Mouse (Mus musculus): ENCODE results near the gene Psmf1. TPM values are rescaled to one million over a fixed set of nuclear protein-coding genes. Genes with fewer than 3 reads are reported as not detected.

The Psmf1 gene
- total and polyA plus RNA-seq, 3 experiments = 26.8 to 62.0 (median 54.8) TPM

GRCm38 (mm10) chr2:151751330-151751729 lies 7.3 kb upstream of the Psmf1 start:
- ATAC-seq (ENCODE audit: extremely low read depth, insufficient number of reproducible peaks, low FRiP score, poor library complexity, severe bottlenecking) = no peak
- Histone ChIP-seq H3K4me3 (ENCODE audit: low read depth, low read length) (no peak overlapping the region), H3K27me3 (ENCODE audit: insufficient read depth, low read length) (peaks cover 26% of the 10 kb centered on the region), H3K36me3 (replicated peaks) (no peaks in the 10 kb centered on the region), H3K9me3 (replicated peaks) (no peaks in the 10 kb centered on the region), H3K4me1 (ENCODE audit: insufficient read depth, low read depth, low read length) (peaks cover 3% of the 10 kb centered on the region; the same call in 1 of the 2 replicates)
- DNase-seq (ENCODE audit: low spot score) = no peak
- no peak for TF ChIP-seq POLR2AphosphoS5 (IDR thresholded peaks at IDR 0.05; ENCODE audit: insufficient replicate concordance, low read depth, low read length)
- TF ChIP-seq TAL1 (conservative IDR thresholded peaks at IDR 0.05; ENCODE audit: low read depth, low read length) = no peak

- ATAC-seq (ENCODE audit: extremely low read depth, insufficient number of reproducible peaks, low FRiP score, poor library complexity, severe bottlenecking) (peak; percentile 54), DNase-seq (ENCODE audit: low spot score) (peak; percentile 53)
- H3K27me3 ChIP-seq (ENCODE audit: insufficient read depth, low read length) = peaks cover 26% of the 10 kb centered on the region
- H3K4me1 ChIP-seq (ENCODE audit: insufficient read depth, low read depth, low read length) = peaks cover 3% of the 10 kb centered on the region; the same call in 1 of the 2 replicates
- H3K4me3 ChIP-seq (ENCODE audit: low read depth, low read length) = no peak overlapping the region
- TF ChIP-seq TAL1 (conservative IDR thresholded peaks at IDR 0.05; ENCODE audit: low read depth, low read length) (no peak), CTCF (IDR thresholded peaks at IDR 0.05; ENCODE audit: low read depth, low read length) (peak; percentile 77)
- no peaks in the 10 kb centered on the region for H3K36me3 ChIP-seq (replicated peaks)
- no peaks in the 10 kb centered on the region for H3K9me3 ChIP-seq (replicated peaks)
Measured at GRCm38 (mm10) chr2:151747847-151748705, 4.1 kb upstream of the Psmf1 start.

DNA sequence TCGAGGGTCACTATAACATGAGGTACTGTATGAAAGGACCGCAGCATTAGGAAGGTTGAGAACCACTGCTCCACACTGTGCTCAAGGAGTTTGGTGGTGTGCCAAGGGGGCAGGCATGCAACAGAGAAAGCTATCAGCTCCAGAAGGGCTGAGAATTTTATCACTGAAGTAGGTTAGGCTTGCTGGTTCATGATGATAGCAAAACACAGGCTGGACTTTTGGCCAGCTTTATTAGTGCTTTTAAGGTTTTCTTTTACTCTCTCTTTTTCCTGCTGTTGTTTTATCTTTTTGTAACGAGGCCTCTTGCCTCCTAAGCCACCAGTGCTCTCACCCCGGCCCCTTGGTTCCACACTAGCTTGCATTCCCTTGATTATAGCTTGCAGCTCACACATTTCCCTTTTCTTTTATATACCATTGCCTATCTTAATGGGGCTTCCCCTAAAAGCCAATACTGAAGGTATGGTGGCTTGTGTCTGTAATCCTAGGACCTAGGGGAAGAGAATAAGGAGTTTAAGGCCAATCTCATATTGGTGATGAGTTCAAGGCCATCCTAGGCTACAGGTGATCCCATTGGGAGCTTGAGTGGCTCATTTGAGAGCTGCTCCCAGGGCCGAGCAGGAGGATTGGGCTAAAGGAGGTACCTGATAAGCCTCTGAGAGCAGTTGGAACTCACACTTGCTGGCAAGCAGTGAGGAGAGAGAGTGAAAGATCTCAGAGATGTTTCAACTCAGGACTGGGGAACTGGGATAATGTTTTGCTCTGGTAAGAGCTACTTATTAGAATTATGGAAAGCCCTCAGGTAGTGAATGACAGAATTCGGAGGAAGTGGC lies 921 bp downstream of the Psmf1 start:
- ATAC-seq (ENCODE audit: extremely low read depth, insufficient number of reproducible peaks, low FRiP score, poor library complexity, severe bottlenecking) (no peak), DNase-seq (ENCODE audit: low spot score) (no peak)
- peaks cover 9% of the 10 kb centered on the region; the same call in 1 of the 2 replicates for H3K27me3 ChIP-seq (ENCODE audit: insufficient read depth, low read length)
- H3K9me3 ChIP-seq (replicated peaks) = no peaks in the 10 kb centered on the region
- no peak overlapping the region for H3K4me3 ChIP-seq (ENCODE audit: low read depth, low read length)
- no peak for TF ChIP-seq CTCF (IDR thresholded peaks at IDR 0.05; ENCODE audit: low read depth, low read length)
- TF ChIP-seq GATA2 (IDR thresholded peaks at IDR 0.05; ENCODE audit: borderline replicate concordance, low read depth, low read length) = no peak
- no peak for TF ChIP-seq POLR2AphosphoS5 (IDR thresholded peaks at IDR 0.05; ENCODE audit: insufficient replicate concordance, low read depth, low read length)
- TF ChIP-seq GATA1 (IDR thresholded peaks at IDR 0.05; ENCODE audit: borderline replicate concordance, low read length) = no peak
- TF ChIP-seq TAL1 (conservative IDR thresholded peaks at IDR 0.05; ENCODE audit: low read depth, low read length) = no peak
- peaks cover 14% of the 10 kb centered on the region for H3K36me3 ChIP-seq (replicated peaks)
- peaks cover 35% of the 10 kb centered on the region for H3K4me1 ChIP-seq (ENCODE audit: insufficient read depth, low read depth, low read length)

DNA sequence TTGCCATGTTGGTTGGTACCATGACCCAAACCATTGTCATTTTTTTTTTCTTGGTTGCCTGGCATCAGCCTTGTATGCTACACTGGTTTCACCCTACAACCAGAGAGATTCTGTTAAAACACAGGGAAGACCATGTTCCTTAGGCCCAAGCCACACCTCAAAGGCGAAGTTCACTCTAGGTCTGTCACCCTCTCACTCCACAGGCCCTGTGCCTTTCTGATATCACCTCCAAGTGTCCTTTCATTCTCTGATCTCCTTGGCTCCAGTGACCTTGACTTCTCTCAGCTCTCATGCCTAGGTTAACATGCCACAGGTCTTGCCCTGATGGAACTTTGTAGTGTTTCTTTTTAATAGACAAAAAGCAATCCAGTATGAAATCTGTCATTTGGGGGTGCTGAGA lies 1.9 kb downstream of the Psmf1 start:
- no peak for DNase-seq (ENCODE audit: low spot score)
- Histone ChIP-seq H3K27me3 (ENCODE audit: insufficient read depth, low read length) (peaks cover 2% of the 10 kb centered on the region; the same call in 1 of the 2 replicates), H3K4me1 (ENCODE audit: insufficient read depth, low read depth, low read length) (peaks cover 35% of the 10 kb centered on the region), H3K4me3 (ENCODE audit: low read depth, low read length) (no peak overlapping the region), H3K9me3 (replicated peaks) (no peaks in the 10 kb centered on the region), H3K36me3 (replicated peaks) (peaks cover 19% of the 10 kb centered on the region)
- no peak for ATAC-seq (ENCODE audit: extremely low read depth, insufficient number of reproducible peaks, low FRiP score, poor library complexity, severe bottlenecking)
- TF ChIP-seq TAL1 (conservative IDR thresholded peaks at IDR 0.05; ENCODE audit: low read depth, low read length) = no peak

DNA sequence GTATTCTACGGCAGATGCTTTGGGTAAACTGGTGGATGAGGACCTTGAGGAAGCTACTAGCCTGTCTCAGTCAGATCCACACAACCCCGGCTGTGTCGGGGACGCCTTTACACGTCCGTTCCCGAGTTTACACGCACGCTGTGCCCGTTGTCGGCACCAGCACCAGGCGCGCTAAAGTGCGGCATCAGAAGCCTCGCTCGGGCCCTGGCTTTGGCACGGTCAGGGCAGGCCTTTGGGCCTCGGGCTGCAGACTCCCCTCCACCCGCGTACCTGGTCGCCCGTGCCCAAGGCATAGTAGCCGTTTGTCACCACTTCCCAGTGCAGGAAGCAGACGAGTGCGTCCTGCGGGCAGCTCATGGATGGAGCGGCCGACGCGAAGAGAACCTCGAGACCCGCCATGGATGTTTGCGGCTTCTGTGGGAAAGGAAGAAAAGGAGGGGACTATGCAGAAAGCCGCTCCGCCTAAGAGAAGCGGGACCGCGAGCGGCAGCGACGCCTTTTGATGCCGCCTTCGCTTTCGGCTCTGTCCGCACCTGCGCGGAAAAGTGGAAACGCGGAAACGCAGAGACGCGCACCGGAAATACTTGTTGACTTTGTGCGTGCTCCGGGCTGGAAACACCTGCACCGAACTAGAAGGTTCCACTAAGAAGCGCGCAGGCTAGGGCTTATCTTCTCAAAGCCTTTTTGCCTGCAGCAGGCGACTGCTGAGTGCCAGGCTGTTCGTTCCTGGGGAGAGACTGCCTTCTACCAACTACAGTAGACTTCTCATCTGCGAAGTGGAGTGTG lies 3.1 kb downstream of the Psmf1 start:
- ATAC-seq (ENCODE audit: extremely low read depth, insufficient number of reproducible peaks, low FRiP score, poor library complexity, severe bottlenecking) (peak; percentile 82), DNase-seq (ENCODE audit: low spot score) (peak; percentile 36)
- H3K9me3 ChIP-seq (replicated peaks) = no peaks in the 10 kb centered on the region
- TF ChIP-seq GATA2 (IDR thresholded peaks at IDR 0.05; ENCODE audit: borderline replicate concordance, low read depth, low read length) (no peak), GATA1 (IDR thresholded peaks at IDR 0.05; ENCODE audit: borderline replicate concordance, low read length) (no peak), TAL1 (conservative IDR thresholded peaks at IDR 0.05; ENCODE audit: low read depth, low read length) (no peak), POLR2AphosphoS5 (IDR thresholded peaks at IDR 0.05; ENCODE audit: insufficient replicate concordance, low read depth, low read length) (no peak), CTCF (IDR thresholded peaks at IDR 0.05; ENCODE audit: low read depth, low read length) (no peak)
- H3K4me1 ChIP-seq (ENCODE audit: insufficient read depth, low read depth, low read length) = peaks cover 42% of the 10 kb centered on the region
- peak overlapping the region; percentile 98 for H3K4me3 ChIP-seq (ENCODE audit: low read depth, low read length)
- peaks cover 28% of the 10 kb centered on the region for H3K36me3 ChIP-seq (replicated peaks)
- no peaks in the 10 kb centered on the region for H3K27me3 ChIP-seq (ENCODE audit: insufficient read depth, low read length)

- Histone ChIP-seq H3K4me1 (ENCODE audit: insufficient read depth, low read depth, low read length) (peaks cover 42% of the 10 kb centered on the region), H3K9me3 (replicated peaks) (no peaks in the 10 kb centered on the region), H3K4me3 (ENCODE audit: low read depth, low read length) (peak overlapping the region; percentile 98; the same call in 1 of the 2 replicates), H3K36me3 (replicated peaks) (peaks cover 40% of the 10 kb centered on the region), H3K27me3 (ENCODE audit: insufficient read depth, low read length) (no peaks in the 10 kb centered on the region)
- ATAC-seq (ENCODE audit: extremely low read depth, insufficient number of reproducible peaks, low FRiP score, poor library complexity, severe bottlenecking) (no peak), DNase-seq (ENCODE audit: low spot score) (no peak)
- TF ChIP-seq POLR2AphosphoS5 (IDR thresholded peaks at IDR 0.05; ENCODE audit: insufficient replicate concordance, low read depth, low read length) = no peak
Measured at GRCm38 (mm10) chr2:151739505-151739904, 4.5 kb downstream of the Psmf1 start.
